In genomic region chr14:14080604-14081194, GRCm38 (mm10) we compare ENCODE assay signal across 15 mouse cellular contexts.
"Had no signal": no experiment of that assay in that cellular context is flagged by ENCODE, and none has a peak within 500 bp of the region (broad histone marks: within the 10 kb centered on the region; RNA-seq: fewer than 3 reads in every experiment).

No protein-coding gene starts in this region.

- ATAC-seq: hindbrain, embryonic 16.5 days; inflammation-experienced regulatory T-cells, adult 6 months; intestine, embryonic 15.5 days; intestine, postnatal 0 days had no signal

- DNase-seq: gastrocnemius, adult 2 months; gastrocnemius, postnatal 14 days; gastrocnemius, postnatal 36 days; heart, postnatal 10 days; heart, postnatal 4 days; kidney, adult 18-20 months; kidney, adult 8-10 months; kidney, postnatal 10 days; kidney, postnatal 25 days; kidney, postnatal 4 days; liver had no signal
